Mouse (Mus musculus) right cerebral cortex, postnatal 4 days (tissue): ENCODE data around the gene Bcas3.

Source experiments
- DNase-seq: peaks from one replicate; pipeline ENCODE4 v3.0.0-alpha.2; 2022

Gene Bcas3

DNA sequence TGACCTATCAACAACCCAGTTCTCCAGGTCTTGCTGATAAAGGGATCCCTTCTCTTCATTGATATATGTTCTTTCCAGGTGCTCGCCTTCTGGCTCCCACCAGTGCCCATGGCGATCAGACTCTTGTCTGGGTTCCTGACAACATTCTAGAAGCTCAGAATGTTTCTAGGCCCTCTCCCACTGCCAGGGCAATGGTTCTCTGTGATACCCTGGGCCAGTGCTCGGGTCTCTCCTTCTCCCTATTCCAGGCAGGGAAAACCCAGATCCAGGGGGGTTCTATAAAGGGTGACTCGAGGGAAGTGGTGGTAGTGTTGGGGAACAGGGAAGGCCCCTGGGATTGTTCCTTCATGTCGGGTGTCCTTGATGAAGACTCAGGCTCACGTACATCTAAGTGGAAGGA lies 497.3 kb downstream of the Bcas3 start, which contains the start of gene Gm11444:
Gm11444 (minus strand) TSS at position 101 of the 400 bp plus-strand sequence.
- no peak for DNase-seq

DNA sequence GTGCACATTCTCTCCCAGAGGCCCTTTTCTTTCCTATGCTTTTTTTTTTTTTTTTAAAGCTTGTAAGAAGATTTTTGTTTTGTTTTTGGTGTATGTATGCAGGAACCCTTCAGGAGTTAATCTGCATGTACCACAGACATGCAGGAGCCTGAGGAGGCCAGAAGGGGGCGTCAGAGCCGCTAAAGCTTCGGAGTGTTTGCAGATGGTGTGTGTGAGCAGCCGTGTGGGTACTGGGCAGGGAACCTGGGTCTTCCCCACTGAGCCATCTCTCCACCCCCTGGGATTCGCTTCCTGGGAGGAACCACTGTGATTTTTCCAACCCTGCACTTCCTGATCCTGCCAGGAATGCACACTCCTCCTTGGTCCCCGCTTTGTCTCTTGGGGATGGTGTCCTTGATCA lies 497.8 kb downstream of the Bcas3 start:
- no peak for DNase-seq

DNA sequence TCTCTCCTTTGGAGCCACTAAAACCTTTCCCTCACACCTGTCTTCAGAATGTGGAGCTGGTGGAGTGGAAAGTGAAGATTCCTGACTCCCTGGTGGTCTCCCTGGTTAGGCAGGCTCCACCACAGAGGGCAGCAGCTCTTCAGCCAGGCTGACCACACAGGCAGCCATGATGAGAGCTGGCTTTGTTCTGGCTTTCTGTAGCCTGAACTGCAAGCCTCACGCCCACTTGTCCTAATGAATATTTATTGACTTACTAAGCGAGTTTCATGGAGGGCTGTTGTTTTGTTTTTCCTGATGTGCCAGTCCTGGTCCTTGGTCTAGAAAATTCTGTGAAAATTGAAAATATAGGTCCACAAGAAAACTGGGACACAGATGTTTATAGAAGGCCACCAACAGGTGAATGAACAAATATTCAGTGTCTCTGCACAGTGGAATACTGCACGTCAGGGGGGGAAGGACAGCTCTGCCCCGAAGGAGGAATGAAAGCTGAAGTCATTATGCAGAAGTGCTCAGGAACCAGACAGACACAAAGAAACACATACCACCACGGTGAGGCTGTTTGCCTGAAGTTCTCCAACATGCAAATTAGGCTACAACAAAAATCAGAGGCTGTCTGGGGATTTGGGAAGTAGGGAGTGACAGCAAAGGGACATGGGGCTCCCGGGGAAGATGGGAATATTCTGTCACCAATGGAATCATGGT lies 505.2 kb downstream of the Bcas3 start:
- DNase-seq: no peak

DNA sequence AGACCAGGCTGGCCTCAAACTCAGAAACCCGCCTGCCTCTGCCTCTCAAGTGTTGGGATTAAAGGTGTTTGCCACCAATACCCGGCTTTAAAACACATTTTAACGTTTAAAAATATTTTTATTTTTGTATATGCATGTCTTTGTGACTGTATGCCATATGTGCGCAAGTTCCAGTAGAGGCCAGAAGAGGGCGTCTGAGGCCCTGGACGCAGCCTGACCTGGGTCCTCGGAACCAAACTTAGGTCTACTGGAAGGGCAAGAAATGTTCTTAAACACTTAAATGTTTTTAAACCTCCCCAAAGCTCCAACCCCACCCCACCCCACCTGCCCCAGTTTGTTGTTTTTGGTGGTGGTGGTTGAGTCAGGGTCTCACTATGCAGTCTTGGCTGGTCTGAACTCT lies 511.4 kb downstream of the Bcas3 start:
- no peak for DNase-seq
